Mouse (Mus musculus) G1E (cell line): ENCODE measurements around the gene Harbi1. TPM values are rescaled to one million over a fixed set of nuclear protein-coding genes. Genes with fewer than 3 reads are reported as not detected.
A peak's percentile ranks its signal among the peaks of the same experiment; 100 is the strongest.
"Not testable (repeated sequence)": the region's sequence is repeated elsewhere in the genome, so short reads cannot be mapped to it uniquely, and the experiment has no call there.

Source experiments
- ATAC-seq: 2 replicates; pipeline ENCODE4 v1.8.0; 2016; ENCODE audit warnings: mild to moderate bottlenecking; ENCODE audit not compliant: insufficient number of reproducible peaks, poor library complexity, low FRiP score, severe bottlenecking; ENCODE audit errors: extremely low read depth
- DNase-seq: peaks from one replicate; pipeline ENCODE4 v3.0.0; 2012; ENCODE audit warnings: low spot score
- H3K27me3 ChIP-seq: 2 replicates; pipeline ENCODE4 v1.6.1; 2012; ENCODE audit warnings: mild to moderate bottlenecking, low read length, inconsistent platforms; ENCODE audit not compliant: insufficient read depth
- H3K36me3 ChIP-seq: replicated peaks from 2 replicates; pipeline ENCODE3; 2012; ENCODE audit warnings: mild to moderate bottlenecking, inconsistent platforms
- H3K4me1 ChIP-seq: 2 replicates; pipeline ENCODE4 v1.6.1; 2012; ENCODE audit warnings: low read depth, low read length, inconsistent platforms, mixed read lengths; ENCODE audit not compliant: insufficient read depth
- H3K4me3 ChIP-seq: 2 replicates; pipeline ENCODE4 v1.5.1; 2012; ENCODE audit warnings: low read depth, mild to moderate bottlenecking, inconsistent platforms, low read length, moderate library complexity, mixed read lengths
- H3K9me3 ChIP-seq: replicated peaks from 2 replicates; pipeline ENCODE4 v1.6.1; 2012; ENCODE audit warnings: inconsistent platforms
- CTCF ChIP-seq: IDR thresholded peaks from 2 replicates; pipeline ENCODE4 v1.5.1; 2012; ENCODE audit warnings: low read depth, low read length, inconsistent platforms, mixed read lengths
- GATA1 ChIP-seq: IDR thresholded peaks from 2 replicates; pipeline ENCODE4 v1.6.1; 2012; ENCODE audit warnings: borderline replicate concordance, low read length, inconsistent platforms, mixed read lengths
- GATA2 ChIP-seq: IDR thresholded peaks from 2 replicates; pipeline ENCODE4 v1.6.1; 2012; ENCODE audit warnings: low read depth, low read length, inconsistent platforms, borderline replicate concordance
- POLR2AphosphoS5 ChIP-seq: IDR thresholded peaks from 2 replicates; pipeline ENCODE4 v1.6.1; 2012; ENCODE audit warnings: low read depth, low read length, inconsistent platforms; ENCODE audit not compliant: insufficient replicate concordance
- TAL1 ChIP-seq: conservative IDR thresholded peaks from 2 replicates; pipeline ENCODE4 v1.6.1; 2012; ENCODE audit warnings: low read depth, low read length, inconsistent platforms, mixed read lengths
- polyA plus RNA-seq: library from polyadenylated mRNA; stranded (reverse); fragments of >175 nt; gene quantifications from 2 replicates; pipeline ENCODE4 v1.2.3, GENCODE M21; 2012
- total RNA-seq, 2 experiments: library from RNA; stranded (forward) in 1 of 2; stranded (reverse) in 1 of 2; fragments of 200-1000 nt in 1 of 2; fragments of >200 nt in 1 of 2; fragmentation: Nextera tagmentation in 1 of 2; gene quantifications; 2 replicates each; pipeline ENCODE4 v1.2.3; 2014 to 2017

Gene Harbi1
- total and polyA plus RNA-seq, 3 experiments: 2.9 to 15.2 (median 14.8) TPM

- H3K4me3 ChIP-seq: no peak overlapping the region
- DNase-seq (no peak), ATAC-seq (no peak)
These were observed 14.1 kb downstream of the Harbi1 start for GRCm38 (mm10) chr2:91724716-91725115.

GRCm38 (mm10) chr2:91725476-91725875 is 14.8 kb downstream of the Harbi1 start:
- not testable (repeated sequence) for ATAC-seq, DNase-seq, H3K27me3 ChIP-seq, H3K9me3 ChIP-seq, H3K4me3 ChIP-seq
- peaks cover 37% of the 10 kb centered on the region for H3K4me1 ChIP-seq
- peaks cover 10% of the 10 kb centered on the region for H3K36me3 ChIP-seq

More at GRCm38 (mm10) chr2:91724716-91725115, 14.1 kb downstream of the Harbi1 start:
- Histone ChIP-seq H3K9me3 (no peaks in the 10 kb centered on the region), H3K27me3 (no peaks in the 10 kb centered on the region), H3K4me1 (peaks cover 37% of the 10 kb centered on the region), H3K36me3 (peaks cover 18% of the 10 kb centered on the region)
- no peak for TF ChIP-seq GATA1
- no peak for TF ChIP-seq CTCF

- no peaks in the 10 kb centered on the region for H3K27me3 ChIP-seq
- no peak for DNase-seq
- no peak for ATAC-seq
- H3K4me3 ChIP-seq: no peak overlapping the region
- H3K9me3 ChIP-seq: no peaks in the 10 kb centered on the region
- peaks cover 40% of the 10 kb centered on the region for H3K4me1 ChIP-seq
- TF ChIP-seq POLR2AphosphoS5: no peak
- TF ChIP-seq GATA2: no peak
- TF ChIP-seq CTCF: no peak
- no peak for TF ChIP-seq GATA1
- TF ChIP-seq TAL1: no peak
- peaks cover under 1% of the 10 kb centered on the region for H3K36me3 ChIP-seq
These were observed 16.4 kb downstream of the Harbi1 start for GRCm38 (mm10) chr2:91727011-91727410.

DNA sequence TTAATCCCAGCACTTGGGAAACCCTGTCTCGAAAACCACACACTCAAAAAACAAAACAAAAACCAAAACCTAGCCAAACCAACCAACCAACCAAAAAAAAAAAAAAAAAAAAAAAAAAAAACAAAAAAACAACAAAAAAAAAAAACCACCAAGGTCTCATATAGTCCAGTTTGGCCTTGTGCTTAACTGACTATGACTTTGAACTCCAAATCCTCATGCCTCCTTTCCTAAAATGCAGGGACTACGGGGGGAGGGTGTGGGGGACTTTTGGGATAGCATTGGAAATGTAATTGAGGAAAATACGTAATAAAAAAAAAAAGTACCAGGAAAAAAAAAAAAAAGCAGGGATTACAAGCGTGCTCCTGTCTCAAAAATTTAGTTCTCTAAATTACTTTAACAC is 18.9 kb downstream of the Harbi1 start:
- peaks cover 37% of the 10 kb centered on the region for H3K4me1 ChIP-seq
- ATAC-seq (no peak), DNase-seq (no peak)
- no peaks in the 10 kb centered on the region for H3K9me3 ChIP-seq
- H3K27me3 ChIP-seq: no peaks in the 10 kb centered on the region
- TF ChIP-seq POLR2AphosphoS5: no peak
- no peak for TF ChIP-seq GATA1
- no peak for TF ChIP-seq CTCF
- TF ChIP-seq GATA2: no peak
- TF ChIP-seq TAL1: no peak
- peaks cover 7% of the 10 kb centered on the region for H3K36me3 ChIP-seq
- H3K4me3 ChIP-seq: peak overlapping the region; percentile 91

DNA sequence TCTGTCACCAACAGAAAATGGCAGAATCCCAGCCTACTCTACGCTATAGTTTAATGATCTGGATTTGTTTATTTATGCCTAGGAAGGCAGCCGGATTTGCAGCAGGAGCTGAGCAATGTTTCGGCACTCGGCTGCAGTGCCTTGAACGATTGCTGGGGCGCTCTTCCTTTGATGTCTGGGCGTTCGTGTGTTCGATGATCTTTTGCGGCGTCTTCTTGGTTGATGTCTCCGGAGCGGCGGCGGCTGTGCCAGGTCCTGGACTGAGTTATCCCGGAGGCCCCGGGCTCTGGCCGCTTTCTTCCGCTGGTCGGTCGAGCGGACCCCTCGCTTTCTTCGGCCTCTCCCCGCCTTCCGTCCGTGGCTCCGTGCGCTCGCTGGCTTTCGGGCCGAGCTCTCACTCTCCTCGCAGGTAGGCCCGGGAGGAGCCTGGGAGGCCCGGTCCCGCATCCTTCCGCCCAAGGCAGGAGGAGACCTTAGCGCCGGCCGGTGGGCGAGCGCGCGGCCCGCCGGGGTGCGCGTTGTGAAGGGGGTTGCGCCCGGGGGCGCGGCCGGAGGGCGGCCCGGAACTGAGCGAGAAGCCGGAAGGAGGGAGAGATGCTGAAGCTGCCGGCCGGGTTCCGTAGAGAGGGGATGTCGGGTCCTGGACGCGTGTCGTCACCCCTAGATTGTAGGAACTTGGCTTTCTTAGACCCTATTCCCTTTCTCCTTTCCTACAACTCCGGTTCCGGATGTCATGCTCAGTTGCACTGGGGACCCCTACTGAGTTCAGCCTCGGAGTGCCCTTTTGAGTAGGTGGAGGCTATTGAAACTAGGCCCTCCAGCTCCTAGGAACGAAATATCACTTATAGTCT is 19.5 kb downstream of the Harbi1 start, which contains the start of gene Ambra1:
TSS of gene Ambra1 (plus strand) at position 164 of the 851 bp plus-strand sequence.
- ATAC-seq: peak; percentile 80
- TF ChIP-seq GATA2 (no peak), GATA1 (no peak), POLR2AphosphoS5 (no peak), CTCF (no peak), TAL1 (no peak)
- no peaks in the 10 kb centered on the region for H3K9me3 ChIP-seq
- DNase-seq: peak; percentile 72
- H3K27me3 ChIP-seq: no peaks in the 10 kb centered on the region
- peaks cover 12% of the 10 kb centered on the region for H3K36me3 ChIP-seq
- H3K4me3 ChIP-seq: peak within 1 kb of the TSS; percentile 91
- H3K4me1 ChIP-seq: peaks cover 35% of the 10 kb centered on the region

GRCm38 (mm10) chr2:91735221-91735620 is 24.6 kb downstream of the Harbi1 start:
- H3K9me3 ChIP-seq: no peaks in the 10 kb centered on the region
- peaks cover 31% of the 10 kb centered on the region for H3K4me1 ChIP-seq
- no peak for ATAC-seq
- peaks cover 21% of the 10 kb centered on the region for H3K36me3 ChIP-seq
- TF ChIP-seq CTCF (no peak), GATA1 (no peak), TAL1 (no peak), GATA2 (no peak), POLR2AphosphoS5 (no peak)
- H3K27me3 ChIP-seq: no peaks in the 10 kb centered on the region
- H3K4me3 ChIP-seq: no peak overlapping the region
- DNase-seq: no peak

- H3K4me1 ChIP-seq: peaks cover 31% of the 10 kb centered on the region
- no peak overlapping the region for H3K4me3 ChIP-seq
- TF ChIP-seq TAL1 (no peak), GATA2 (no peak), CTCF (no peak), POLR2AphosphoS5 (no peak), GATA1 (no peak)
- peaks cover 32% of the 10 kb centered on the region for H3K36me3 ChIP-seq
- H3K9me3 ChIP-seq: no peaks in the 10 kb centered on the region
- DNase-seq (no peak), ATAC-seq (no peak)
- no peaks in the 10 kb centered on the region for H3K27me3 ChIP-seq
These were observed 28.9 kb downstream of the Harbi1 start for GRCm38 (mm10) chr2:91739586-91739985.
